Mouse (Mus musculus): ENCODE data around the gene Amn1.
"Not testable (repeated sequence)": the region's sequence is repeated elsewhere in the genome, so short reads cannot be mapped to it uniquely, and the experiment has no call there.

DNA sequence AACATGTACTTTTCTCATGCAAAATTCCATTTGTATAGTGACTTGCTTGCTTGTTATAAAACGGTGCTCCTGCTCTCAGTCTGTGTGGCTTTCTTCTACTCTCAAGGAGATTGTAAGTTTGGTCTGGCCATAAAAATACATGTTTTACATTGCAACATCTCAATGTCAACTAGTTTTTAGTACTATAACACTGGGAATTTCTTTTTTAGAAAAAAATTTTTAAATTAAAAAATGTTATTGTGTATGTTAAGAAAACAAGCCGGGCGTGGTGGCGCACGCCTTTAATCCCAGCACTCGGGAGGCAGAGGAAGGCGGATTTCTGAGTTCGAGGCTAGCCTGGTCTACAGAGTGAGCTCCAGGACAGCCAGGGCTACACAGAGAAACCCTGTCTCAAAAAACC, 58.6 kb downstream of the Amn1 start, which contains the start of gene Gm10203:
- not testable (repeated sequence) for TF ChIP-seq CHD2 (IDR thresholded peaks at IDR 0.05; ENCODE audit: low read depth, low read length); ZNF384 (IDR thresholded peaks at IDR 0.05; ENCODE audit: low read depth, low read length); MAFK (IDR thresholded peaks at IDR 0.05; ENCODE audit: insufficient read depth, low read depth, low read length)
